Mouse (Mus musculus): Measurements from ENCODE around the gene Reep3. TPM values are rescaled to one million over a fixed set of nuclear protein-coding genes. Genes with fewer than 3 reads are reported as not detected.
"Not testable (repeated sequence)": the region's sequence is repeated elsewhere in the genome, so short reads cannot be mapped to it uniquely, and the experiment has no call there.

Reep3 gene
- polyA plus RNA-seq, 1 experiment from 2014 or later = 22.2 TPM

- Histone ChIP-seq H3K27me3 (ENCODE audit: low read depth, poor library complexity, severe bottlenecking) (no peaks in the 10 kb centered on the region), H3K4me1 (peaks cover 1% of the 10 kb centered on the region), H3K9me3 (replicated peaks) (no peaks in the 10 kb centered on the region), H3K4me3 (no peak overlapping the region), H3K36me3 (peaks cover 26% of the 10 kb centered on the region), H3K27ac (no peak overlapping the region)
- no peak for DNase-seq (ENCODE audit: low spot score)
- 89% methylated on average over 12 of the region's 12 CpGs for WGBS
Observed at GRCm38 (mm10) chr10:67010521-67010920, 86.2 kb downstream of the Reep3 start.

- Histone ChIP-seq H3K9me3 (replicated peaks) (no peaks in the 10 kb centered on the region), H3K36me3 (no peaks in the 10 kb centered on the region), H3K27ac (peak overlapping the region; percentile 90), H3K4me3 (peak overlapping the region; percentile 48), H3K27me3 (ENCODE audit: low read depth, poor library complexity, severe bottlenecking) (no peaks in the 10 kb centered on the region), H3K4me1 (peaks cover 40% of the 10 kb centered on the region)
- peak; percentile 61 for DNase-seq (ENCODE audit: low spot score)
- WGBS = 2% methylated on average over 12 of the region's 12 CpGs
Observed at GRCm38 (mm10) chr10:67004527-67005042, 92.2 kb downstream of the Reep3 start.

GRCm38 (mm10) chr10:67003743-67004526, 92.8 kb downstream of the Reep3 start:
- peak overlapping the region; percentile 90 for H3K27ac ChIP-seq
- no peaks in the 10 kb centered on the region for H3K36me3 ChIP-seq
- peak overlapping the region; percentile 48 for H3K4me3 ChIP-seq
- H3K4me1 ChIP-seq = peaks cover 40% of the 10 kb centered on the region
- no peaks in the 10 kb centered on the region for H3K27me3 ChIP-seq (ENCODE audit: low read depth, poor library complexity, severe bottlenecking)
- DNase-seq (ENCODE audit: low spot score) = peak; percentile 82
- H3K9me3 ChIP-seq (replicated peaks) = no peaks in the 10 kb centered on the region
- WGBS = under 1% methylated on average over 22 of the region's 22 CpGs

- Histone ChIP-seq H3K4me1 (peaks cover 40% of the 10 kb centered on the region), H3K9me3 (replicated peaks) (no peaks in the 10 kb centered on the region), H3K4me3 (peak overlapping the region; percentile 48), H3K27me3 (ENCODE audit: low read depth, poor library complexity, severe bottlenecking) (no peaks in the 10 kb centered on the region), H3K27ac (peak overlapping the region; percentile 90), H3K36me3 (no peaks in the 10 kb centered on the region)
- WGBS = under 1% methylated on average over 25 of the region's 25 CpGs
- DNase-seq (ENCODE audit: low spot score) = peak; percentile 89
Observed at GRCm38 (mm10) chr10:67003009-67003742, 93.6 kb downstream of the Reep3 start.

GRCm38 (mm10) chr10:67002207-67003008, 94.3 kb downstream of the Reep3 start:
- peak overlapping the region; percentile 90 for H3K27ac ChIP-seq
- H3K27me3 ChIP-seq (ENCODE audit: low read depth, poor library complexity, severe bottlenecking) = no peaks in the 10 kb centered on the region
- 9% methylated on average over 30 of the region's 30 CpGs for WGBS
- H3K4me3 ChIP-seq = peak overlapping the region; percentile 48
- H3K36me3 ChIP-seq = no peaks in the 10 kb centered on the region
- no peaks in the 10 kb centered on the region for H3K9me3 ChIP-seq (replicated peaks)
- peaks cover 40% of the 10 kb centered on the region for H3K4me1 ChIP-seq
- peak; percentile 95 for DNase-seq (ENCODE audit: low spot score)

GRCm38 (mm10) chr10:67000958-67001615, 95.7 kb downstream of the Reep3 start:
- not testable (repeated sequence) for H3K9me3 ChIP-seq (replicated peaks); DNase-seq (ENCODE audit: low spot score); H3K36me3 ChIP-seq; H3K27me3 ChIP-seq (ENCODE audit: low read depth, poor library complexity, severe bottlenecking); H3K27ac ChIP-seq; H3K4me3 ChIP-seq
- WGBS = 95% methylated on average over 13 of the region's 13 CpGs
- H3K4me1 ChIP-seq = peaks cover 40% of the 10 kb centered on the region

GRCm38 (mm10) chr10:67000136-67000535, 96.6 kb downstream of the Reep3 start:
- Histone ChIP-seq H3K27me3 (ENCODE audit: low read depth, poor library complexity, severe bottlenecking) (no peaks in the 10 kb centered on the region), H3K4me1 (peaks cover 37% of the 10 kb centered on the region), H3K27ac (no peak overlapping the region), H3K36me3 (no peaks in the 10 kb centered on the region), H3K9me3 (replicated peaks) (no peaks in the 10 kb centered on the region), H3K4me3 (no peak overlapping the region)
- DNase-seq (ENCODE audit: low spot score) = no peak
- WGBS = 91% methylated on average over 5 of the region's 5 CpGs

- Histone ChIP-seq H3K9me3 (replicated peaks) (no peaks in the 10 kb centered on the region), H3K27ac (no peak overlapping the region), H3K4me1 (peaks cover 33% of the 10 kb centered on the region), H3K4me3 (no peak overlapping the region), H3K36me3 (no peaks in the 10 kb centered on the region), H3K27me3 (ENCODE audit: low read depth, poor library complexity, severe bottlenecking) (no peaks in the 10 kb centered on the region)
- DNase-seq (ENCODE audit: low spot score) = no peak
- WGBS = 95% methylated on average over 7 of the region's 7 CpGs
Observed at GRCm38 (mm10) chr10:66998770-66999169, 98.0 kb downstream of the Reep3 start.

- no peaks in the 10 kb centered on the region for H3K36me3 ChIP-seq
- WGBS = 79% methylated on average over 6 of the region's 6 CpGs
- no peak overlapping the region for H3K4me3 ChIP-seq
- no peaks in the 10 kb centered on the region for H3K27me3 ChIP-seq (ENCODE audit: low read depth, poor library complexity, severe bottlenecking)
- no peak for DNase-seq (ENCODE audit: low spot score)
- no peaks in the 10 kb centered on the region for H3K9me3 ChIP-seq (replicated peaks)
- peaks cover 11% of the 10 kb centered on the region; the same call in 1 of the 2 replicates for H3K4me1 ChIP-seq
- H3K27ac ChIP-seq = peak overlapping the region; percentile 38; the same call in 1 of the 2 replicates
Observed at GRCm38 (mm10) chr10:66995181-66995580, 101.6 kb downstream of the Reep3 start.

GRCm38 (mm10) chr10:66994469-66994868, 102.3 kb downstream of the Reep3 start:
- 85% methylated on average over 5 of the region's 5 CpGs for WGBS
- DNase-seq (ENCODE audit: low spot score) = no peak
- Histone ChIP-seq H3K36me3 (no peaks in the 10 kb centered on the region), H3K4me3 (no peak overlapping the region), H3K4me1 (peaks cover 11% of the 10 kb centered on the region; the same call in 1 of the 2 replicates), H3K27me3 (ENCODE audit: low read depth, poor library complexity, severe bottlenecking) (no peaks in the 10 kb centered on the region), H3K27ac (no peak overlapping the region), H3K9me3 (replicated peaks) (no peaks in the 10 kb centered on the region)

GRCm38 (mm10) chr10:66992591-66992990, 104.2 kb downstream of the Reep3 start:
- 78% methylated on average over 5 of the region's 5 CpGs for WGBS
- no peaks in the 10 kb centered on the region for H3K27me3 ChIP-seq (ENCODE audit: low read depth, poor library complexity, severe bottlenecking)
- H3K27ac ChIP-seq = no peak overlapping the region
- H3K36me3 ChIP-seq = no peaks in the 10 kb centered on the region
- no peak for DNase-seq (ENCODE audit: low spot score)
- H3K4me1 ChIP-seq = peaks cover 11% of the 10 kb centered on the region; the same call in 1 of the 2 replicates
- H3K4me3 ChIP-seq = no peak overlapping the region
- no peaks in the 10 kb centered on the region for H3K9me3 ChIP-seq (replicated peaks)

GRCm38 (mm10) chr10:66990506-66990905, 106.2 kb downstream of the Reep3 start:
- 82% methylated on average over 3 of the region's 3 CpGs for WGBS
- Histone ChIP-seq H3K9me3 (replicated peaks) (no peaks in the 10 kb centered on the region), H3K36me3 (no peaks in the 10 kb centered on the region), H3K4me3 (no peak overlapping the region), H3K27ac (no peak overlapping the region), H3K27me3 (ENCODE audit: low read depth, poor library complexity, severe bottlenecking) (no peaks in the 10 kb centered on the region), H3K4me1 (peaks cover 11% of the 10 kb centered on the region; the same call in 1 of the 2 replicates)
- no peak for DNase-seq (ENCODE audit: low spot score)
